Mouse (Mus musculus): ENCODE results near the gene Appl2.

Gene Appl2

DNA sequence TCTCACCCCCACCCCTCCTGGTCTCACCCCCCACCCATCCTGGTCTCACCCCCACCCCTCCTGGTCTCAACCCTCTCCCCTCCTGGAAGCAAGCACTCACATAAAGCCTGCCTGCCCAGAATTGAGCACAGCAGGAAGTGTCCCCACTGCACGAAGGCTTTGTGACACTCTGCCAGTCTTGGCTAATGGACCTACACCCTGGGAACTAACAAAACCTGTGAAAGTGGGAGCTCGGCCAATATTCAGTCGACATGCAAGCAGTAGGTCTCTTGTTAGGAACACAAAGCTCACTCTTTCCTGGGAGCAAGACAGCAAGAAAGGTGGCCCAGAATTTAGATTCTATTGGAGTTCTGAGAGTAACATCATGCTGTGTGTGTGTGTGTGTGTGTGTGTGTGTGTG is 17.6 kb downstream of the Appl2 start:
- no peak for DNase-seq

GRCm38 (mm10) chr10:83629878-83630277 is 18.7 kb downstream of the Appl2 start:
- no peak for DNase-seq

DNA sequence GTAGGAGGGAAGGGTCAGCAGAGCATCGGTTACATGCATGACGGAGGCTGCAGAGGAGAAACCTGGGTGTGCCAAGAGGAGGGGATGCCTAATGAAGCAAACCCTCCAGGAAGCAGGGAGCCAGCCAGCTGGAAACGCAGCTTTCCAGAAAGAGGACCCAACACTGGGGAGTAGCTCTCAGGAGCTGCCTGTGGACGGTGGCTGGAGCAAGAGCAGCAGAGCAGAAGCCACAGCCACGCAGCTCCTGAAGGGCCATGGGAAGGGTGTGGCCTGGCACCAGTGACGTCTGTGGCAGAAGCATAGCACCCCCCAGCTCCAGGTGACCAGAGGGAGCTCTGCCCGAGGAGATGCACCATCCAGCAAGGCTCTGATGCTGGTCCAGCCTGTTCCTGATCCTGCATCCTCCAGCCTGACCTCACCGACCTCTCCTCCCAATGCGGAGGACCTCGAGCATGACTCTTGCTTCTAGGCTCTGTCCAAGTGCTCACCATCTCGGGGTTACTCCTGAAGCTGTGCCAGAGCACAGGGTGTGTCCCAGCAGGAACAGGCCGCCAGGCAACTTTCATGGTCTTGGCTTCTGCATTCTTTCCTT is 19.3 kb downstream of the Appl2 start:
- DNase-seq, result no peak

DNA sequence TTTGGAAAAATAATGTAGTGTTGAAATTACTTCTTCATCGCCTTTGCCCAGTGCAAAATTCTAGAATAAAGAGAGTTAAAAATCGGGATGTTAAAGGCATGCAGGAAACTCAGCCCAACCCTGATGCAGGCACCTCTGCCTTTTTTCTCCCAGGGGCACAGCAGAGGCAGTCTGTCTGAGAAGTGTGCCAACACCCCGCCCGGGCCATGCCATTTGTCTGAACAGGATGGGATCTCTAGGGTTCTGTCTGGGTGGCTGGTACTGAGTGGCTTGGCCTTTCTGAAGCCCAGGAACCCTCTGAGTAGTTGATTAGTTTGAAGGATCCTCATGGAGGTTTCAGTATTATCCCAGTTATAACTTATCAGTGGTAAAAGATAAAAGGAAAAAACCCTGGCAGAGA is 20.3 kb downstream of the Appl2 start:
- no peak for DNase-seq

DNA sequence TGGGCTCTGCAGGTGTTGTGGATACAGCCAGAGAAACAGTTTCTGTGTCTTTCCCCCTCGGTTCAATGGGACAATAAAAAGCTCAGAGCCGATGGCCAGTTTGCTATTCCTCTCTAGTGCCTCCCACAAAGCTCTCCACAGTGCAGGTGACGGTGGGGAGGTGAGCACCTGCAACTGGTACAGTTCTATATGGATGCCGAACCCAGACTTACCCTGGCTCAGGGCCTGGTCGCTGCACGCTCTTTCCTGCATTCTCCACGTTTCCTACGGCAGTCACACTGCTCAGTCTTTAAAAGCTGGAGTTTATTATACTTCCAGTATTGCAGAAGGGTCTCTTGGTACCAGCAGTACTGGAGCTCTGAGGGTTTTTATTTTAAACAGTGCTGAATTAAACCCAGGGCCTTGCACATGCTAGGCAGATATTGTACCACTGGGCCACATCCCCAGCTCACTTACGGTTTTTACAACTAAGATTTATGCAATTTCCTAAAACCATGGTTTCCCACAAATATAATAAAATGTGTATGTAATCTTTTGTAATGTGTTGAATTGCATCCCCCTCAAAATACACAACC is 21.3 kb downstream of the Appl2 start:
- DNase-seq, result no peak

DNA sequence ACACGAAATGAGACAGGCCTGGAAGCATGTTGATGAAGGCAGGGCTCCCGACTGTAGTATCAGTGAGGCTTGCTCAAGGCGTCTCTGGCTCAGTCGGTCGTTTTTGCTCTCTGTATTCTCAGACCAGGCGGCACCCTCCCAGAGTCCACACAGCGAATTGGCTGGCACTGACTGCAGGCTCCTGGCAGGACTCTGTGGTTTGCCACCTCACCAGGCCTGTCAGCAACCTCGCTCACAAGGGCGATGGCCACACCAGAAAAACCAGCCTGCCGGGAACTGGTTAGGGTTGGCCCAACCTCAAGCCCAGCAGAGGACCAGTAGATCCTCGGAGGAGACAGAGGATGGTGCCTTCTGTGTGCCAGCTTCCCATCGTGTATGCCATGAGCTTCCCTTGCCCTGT is 23.7 kb downstream of the Appl2 start:
- no peak for DNase-seq

DNA sequence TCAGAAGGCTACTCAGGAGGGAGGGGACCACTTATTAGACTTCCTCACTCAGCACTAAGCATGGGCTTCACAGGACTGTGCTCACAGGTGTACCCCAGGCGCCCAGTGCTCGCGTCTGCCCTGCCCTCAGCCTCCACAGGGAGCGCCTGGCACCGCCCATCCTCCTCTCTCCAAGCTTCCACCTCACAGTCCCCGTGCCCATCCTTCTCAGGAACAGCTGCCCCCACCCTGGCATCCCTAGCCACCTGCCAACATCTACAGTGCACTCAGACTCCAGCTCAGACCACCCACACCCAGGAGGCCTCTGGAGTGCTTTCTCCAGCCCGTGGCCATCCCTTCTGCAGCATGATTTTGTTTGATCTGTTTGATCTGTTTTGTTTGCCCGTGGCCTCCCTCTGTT is 24.5 kb downstream of the Appl2 start:
- DNase-seq, result no peak

GRCm38 (mm10) chr10:83620350-83621055 is 28.0 kb downstream of the Appl2 start:
- DNase-seq, result no peak

DNA sequence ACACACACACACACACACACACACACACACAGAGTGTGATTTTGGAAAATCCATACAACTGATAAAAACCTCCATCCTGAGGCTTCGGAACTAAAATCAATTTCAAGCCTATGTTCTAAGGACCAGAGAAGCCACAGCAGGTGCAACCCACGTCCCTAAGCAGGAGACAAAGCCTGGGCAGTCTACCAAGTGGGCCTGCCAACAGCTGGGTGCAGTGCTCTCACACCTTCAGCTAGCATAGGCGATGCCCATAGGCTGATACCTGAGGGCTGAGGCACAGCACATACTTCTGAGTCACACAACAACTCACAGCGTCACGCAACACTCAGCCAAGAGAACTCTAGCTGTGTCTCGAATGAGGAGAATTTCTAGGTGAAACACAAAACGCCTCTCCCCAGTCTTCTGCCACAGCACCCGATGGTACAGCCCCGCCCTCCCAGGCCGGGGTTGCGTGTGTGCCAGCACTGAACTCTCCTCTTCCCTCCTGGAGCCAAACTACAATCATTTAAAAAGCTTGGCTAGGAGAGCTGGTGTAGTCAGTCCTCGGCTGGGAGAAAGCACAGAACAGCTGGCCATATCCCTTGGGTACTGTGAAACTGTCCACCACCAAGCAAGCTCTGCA is 29.6 kb downstream of the Appl2 start:
- DNase-seq, result peak; percentile 34

- no peak for DNase-seq
Measured at GRCm38 (mm10) chr10:83617366-83617765, 31.2 kb downstream of the Appl2 start.

- no peak for DNase-seq
Measured at GRCm38 (mm10) chr10:83612648-83613215, 35.8 kb downstream of the Appl2 start.

DNA sequence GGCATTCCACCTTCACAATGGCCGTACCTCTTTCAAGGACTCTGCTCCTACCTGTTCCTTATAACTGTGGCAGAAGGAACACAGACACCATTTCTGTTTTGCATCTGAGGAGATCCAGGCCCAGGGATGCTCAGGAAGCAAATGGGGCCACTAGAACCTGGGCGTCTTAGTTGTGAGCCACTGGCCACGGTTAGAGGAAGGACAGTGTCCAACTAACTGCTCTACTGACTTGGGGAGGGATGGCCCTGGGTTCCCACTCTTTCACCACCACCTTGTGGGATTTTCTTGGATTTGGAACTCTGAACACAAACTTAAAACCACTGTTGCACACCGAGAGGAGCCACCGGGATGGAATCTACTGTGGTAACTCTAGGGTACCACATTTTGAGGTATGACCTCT is 36.7 kb downstream of the Appl2 start:
- no peak for DNase-seq

- no peak for DNase-seq
Measured at GRCm38 (mm10) chr10:83610518-83610917, 38.0 kb downstream of the Appl2 start.

DNA sequence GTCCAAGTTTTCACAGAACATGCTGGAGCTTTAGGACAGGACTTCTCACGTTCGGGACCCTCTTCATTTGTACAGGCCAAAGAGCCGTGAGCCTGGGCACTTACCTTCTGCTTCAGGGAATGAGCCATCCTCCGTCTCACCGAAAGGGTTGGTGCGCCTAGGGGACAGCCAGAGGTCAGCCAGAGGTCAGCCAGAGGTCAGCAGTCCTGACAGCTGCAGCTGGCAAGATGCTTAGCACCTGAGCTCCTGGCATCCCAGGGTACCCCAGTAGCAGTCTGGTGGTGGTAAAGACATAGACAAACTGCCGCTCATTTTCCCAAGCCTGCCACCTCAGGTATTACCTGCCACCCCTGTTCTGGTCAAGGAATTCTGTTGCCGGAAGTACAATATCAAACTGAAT is 39.9 kb downstream of the Appl2 start:
- DNase-seq, result no peak

DNA sequence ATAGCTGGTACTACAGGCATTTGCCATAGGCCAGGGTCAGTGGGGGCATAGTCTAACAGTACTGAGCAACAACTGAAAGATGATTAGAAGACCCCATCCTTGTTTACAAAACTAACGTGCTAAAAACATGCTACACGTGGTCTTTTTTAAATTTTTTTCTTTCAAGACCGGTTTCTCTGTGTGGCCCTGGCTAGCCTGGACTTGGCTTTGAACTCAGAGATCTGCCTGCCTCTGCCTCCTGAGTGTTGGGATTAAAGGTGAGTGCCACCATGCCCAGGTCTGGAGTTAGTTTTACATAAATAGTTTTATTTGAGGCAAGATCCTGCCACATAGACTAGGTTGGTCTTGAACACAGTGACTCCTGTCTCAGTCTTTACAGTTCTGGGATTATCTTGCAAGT is 41.4 kb downstream of the Appl2 start:
- DNase-seq, result no peak

- no peak for DNase-seq
Measured at GRCm38 (mm10) chr10:83605637-83606183, 42.8 kb downstream of the Appl2 start.

- no peak for DNase-seq
Measured at GRCm38 (mm10) chr10:83603956-83604564, 44.5 kb downstream of the Appl2 start.

GRCm38 (mm10) chr10:83600650-83601049 is 47.9 kb downstream of the Appl2 start:
- DNase-seq, result no peak

DNA sequence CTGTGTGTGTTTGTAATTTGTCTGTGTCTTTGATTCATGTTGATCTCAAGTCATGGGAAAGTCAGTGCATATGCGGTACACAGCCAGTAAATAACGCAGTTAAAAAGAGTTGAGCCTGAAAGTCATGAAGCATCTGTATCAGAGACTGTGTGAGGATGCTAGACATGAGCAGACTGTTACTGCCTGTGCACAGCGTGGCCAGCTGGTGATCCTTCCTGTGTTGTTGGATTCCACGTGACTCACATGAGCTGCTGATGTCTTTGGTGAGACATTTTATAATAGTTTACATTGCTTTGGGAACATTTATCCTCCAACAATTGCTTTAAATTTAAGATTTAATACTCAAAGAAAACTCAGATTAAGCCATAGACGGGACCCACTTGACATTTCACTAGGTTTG is 54.0 kb downstream of the Appl2 start:
- DNase-seq, result no peak

GRCm38 (mm10) chr10:83592616-83593015 is 55.9 kb downstream of the Appl2 start:
- DNase-seq, result no peak

DNA sequence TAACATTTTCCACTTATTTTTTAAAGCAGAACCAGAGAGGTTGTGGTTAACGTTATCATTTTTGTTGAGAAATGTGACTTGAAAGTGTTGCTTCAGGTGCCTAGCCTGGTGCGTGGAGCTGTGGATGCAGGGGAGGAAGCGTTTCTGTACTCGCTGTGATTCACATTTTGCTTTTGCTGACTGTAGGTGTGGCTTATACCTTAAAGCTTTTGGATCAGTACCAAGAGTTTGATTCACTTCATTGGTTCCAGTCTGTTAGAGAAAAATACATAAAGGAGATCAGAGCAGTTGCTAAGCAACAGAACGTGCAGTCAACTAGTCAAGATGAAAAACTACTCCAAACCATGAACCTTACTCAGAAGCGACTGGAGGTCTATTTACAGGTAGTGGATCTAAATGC is 57.7 kb downstream of the Appl2 start:
- DNase-seq, result no peak

DNA sequence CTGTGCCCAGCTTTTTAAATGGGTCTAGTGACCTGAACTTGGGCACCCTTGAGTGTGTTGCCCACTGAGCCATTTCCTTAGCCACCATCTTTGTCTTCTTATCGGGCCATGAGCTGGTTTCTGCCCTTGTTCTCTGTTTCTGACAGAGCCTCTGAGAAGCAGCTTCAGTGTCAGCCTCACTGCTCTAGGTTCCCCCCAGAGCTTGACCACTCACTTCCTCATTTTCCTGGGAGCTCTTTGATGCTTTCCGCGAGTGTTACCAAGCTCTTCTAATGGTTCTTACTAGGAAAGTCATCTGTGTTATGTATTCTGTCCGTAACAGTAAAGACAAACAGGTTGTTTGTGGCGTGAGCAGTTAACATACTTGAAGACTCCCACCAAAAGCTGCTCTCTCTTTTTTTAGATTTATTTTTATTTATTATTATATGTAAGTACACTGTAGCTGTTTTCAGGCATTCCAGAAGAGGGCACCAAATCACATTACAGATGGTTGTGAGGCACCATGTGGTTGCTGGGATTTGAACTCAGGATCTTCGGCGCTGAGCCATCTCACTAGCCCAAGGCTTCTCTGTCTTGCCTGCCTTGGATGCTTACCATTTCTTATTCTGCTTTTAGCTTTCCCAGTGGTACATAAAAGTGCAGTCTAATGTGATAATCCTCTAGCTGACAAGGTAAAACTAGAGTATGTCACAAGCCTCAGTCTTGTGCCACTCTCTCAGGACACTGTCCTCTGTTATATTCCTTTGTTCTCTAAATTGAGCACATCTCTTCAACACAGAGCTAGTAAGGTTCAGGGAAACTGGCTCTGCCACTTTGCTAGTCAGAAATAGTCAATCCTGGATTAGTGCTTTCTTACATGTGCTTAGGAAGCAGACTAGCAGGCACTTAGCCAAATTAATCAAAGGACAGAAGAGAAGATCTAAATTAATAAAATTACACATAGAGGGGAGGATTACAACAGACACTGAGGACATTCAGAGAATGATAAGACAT is 82.8 kb downstream of the Appl2 start:
- no peak for DNase-seq
